Mouse (Mus musculus): ENCODE results near the gene Ppp1r12b. TPM values are rescaled to one million over a fixed set of nuclear protein-coding genes. Genes with fewer than 3 reads are reported as not detected.

Gene Ppp1r12b
- polyA plus RNA-seq, 1 experiment from 2014 or later, result 11.8 TPM

DNA sequence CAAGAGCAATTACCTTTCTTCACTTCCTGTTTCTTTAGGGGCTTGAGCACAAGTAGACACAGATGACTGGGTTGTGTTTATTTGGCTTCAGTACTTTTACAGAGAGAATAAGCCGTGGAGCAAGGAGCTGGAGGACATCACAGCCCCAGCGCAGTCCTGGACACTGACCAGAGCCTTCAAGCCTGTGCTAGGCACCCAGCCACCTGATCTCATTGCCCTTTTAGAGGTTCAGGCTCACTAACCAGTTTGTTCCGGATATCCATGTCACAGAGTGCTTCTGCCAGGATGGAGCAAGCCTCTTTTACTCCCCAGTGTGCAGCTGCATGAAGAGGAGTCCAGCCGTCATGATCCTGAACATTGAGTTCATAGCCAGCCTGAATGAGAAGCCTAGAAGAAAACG lies 63.8 kb downstream of the Ppp1r12b start:
- H3K27ac ChIP-seq (replicated peaks; ENCODE audit: low read depth, low read length), result no peak overlapping the region
- peaks cover 39% of the 10 kb centered on the region for H3K36me3 ChIP-seq (ENCODE audit: control insufficient read depth, insufficient read depth, low read length)
- H3K4me2 ChIP-seq (ENCODE audit: low read depth, low read length), result no peak overlapping the region
- no peak for ATAC-seq (ENCODE audit: low read depth)
- no peak overlapping the region for H3K9ac ChIP-seq (ENCODE audit: low read depth, low read length)
- H3K4me3 ChIP-seq (ENCODE audit: low read depth, low read length), result no peak overlapping the region
- WGBS, result 75% methylated on average over 5 of the region's 5 CpGs
- H3K9me3 ChIP-seq (ENCODE audit: control insufficient read depth, low read length), result no peaks in the 10 kb centered on the region
- H3K27me3 ChIP-seq (replicated peaks; ENCODE audit: control insufficient read depth, insufficient read depth, low read length), result no peaks in the 10 kb centered on the region
- H3K4me1 ChIP-seq (ENCODE audit: control insufficient read depth, insufficient read depth, low read length), result no peaks in the 10 kb centered on the region
- no peak for DNase-seq (ENCODE audit: low spot score)

DNA sequence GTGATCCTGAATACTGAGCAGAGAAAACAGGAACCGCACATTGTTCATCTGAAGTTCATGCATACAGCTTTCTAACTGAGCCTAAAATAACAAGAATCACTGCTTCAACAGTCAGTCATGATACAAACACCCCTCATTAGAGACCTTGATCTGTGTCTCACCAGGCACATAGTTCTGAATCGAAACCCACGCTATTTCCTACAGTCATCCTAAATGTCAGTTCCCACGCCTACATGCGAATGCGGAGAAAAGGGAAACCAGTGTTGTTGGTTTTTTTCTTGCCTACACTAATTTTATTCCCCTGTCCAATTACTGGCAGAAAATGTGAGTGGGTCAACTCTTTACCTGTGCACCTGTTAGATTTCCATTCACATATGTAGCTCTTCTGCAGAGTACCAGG lies 66.1 kb downstream of the Ppp1r12b start:
- Histone ChIP-seq H3K27ac (replicated peaks; ENCODE audit: low read depth, low read length) (no peak overlapping the region), H3K9ac (ENCODE audit: low read depth, low read length) (no peak overlapping the region), H3K36me3 (ENCODE audit: control insufficient read depth, insufficient read depth, low read length) (peaks cover 37% of the 10 kb centered on the region; the same call in 1 of the 2 replicates), H3K9me3 (ENCODE audit: control insufficient read depth, low read length) (no peaks in the 10 kb centered on the region), H3K27me3 (replicated peaks; ENCODE audit: control insufficient read depth, insufficient read depth, low read length) (no peaks in the 10 kb centered on the region), H3K4me2 (ENCODE audit: low read depth, low read length) (no peak overlapping the region), H3K4me3 (ENCODE audit: low read depth, low read length) (no peak overlapping the region), H3K4me1 (ENCODE audit: control insufficient read depth, insufficient read depth, low read length) (no peaks in the 10 kb centered on the region)
- no peak for ATAC-seq (ENCODE audit: low read depth)
- WGBS, result 93% methylated on average over 6 of the region's 6 CpGs
- DNase-seq (ENCODE audit: low spot score), result no peak

DNA sequence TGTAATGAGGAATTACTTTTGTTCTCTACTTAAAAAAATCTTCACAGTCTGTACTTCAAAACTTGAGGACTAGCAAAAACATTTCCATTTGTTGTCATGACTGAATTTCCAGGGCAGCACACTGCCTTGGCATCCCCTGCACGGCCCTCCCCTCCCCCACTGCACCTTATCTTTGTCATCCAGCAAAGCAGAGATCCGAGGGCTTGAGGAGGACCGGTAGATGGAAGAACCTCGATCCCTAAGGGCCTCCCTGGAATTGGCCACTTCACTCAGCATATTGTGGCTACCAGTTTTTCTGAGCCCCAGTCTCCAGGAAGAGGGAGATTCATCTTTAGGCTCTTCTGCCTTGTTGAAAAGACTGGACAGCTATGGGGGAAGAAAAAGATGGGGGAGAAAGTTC lies 79.9 kb downstream of the Ppp1r12b start:
- Histone ChIP-seq H3K9me3 (ENCODE audit: control insufficient read depth, low read length) (no peaks in the 10 kb centered on the region), H3K27me3 (replicated peaks; ENCODE audit: control insufficient read depth, insufficient read depth, low read length) (no peaks in the 10 kb centered on the region), H3K4me3 (ENCODE audit: low read depth, low read length) (no peak overlapping the region), H3K9ac (ENCODE audit: low read depth, low read length) (no peak overlapping the region), H3K4me2 (ENCODE audit: low read depth, low read length) (no peak overlapping the region), H3K27ac (replicated peaks; ENCODE audit: low read depth, low read length) (no peak overlapping the region), H3K4me1 (ENCODE audit: control insufficient read depth, insufficient read depth, low read length) (no peaks in the 10 kb centered on the region), H3K36me3 (ENCODE audit: control insufficient read depth, insufficient read depth, low read length) (peaks cover 45% of the 10 kb centered on the region)
- ATAC-seq (ENCODE audit: low read depth), result no peak
- no peak for DNase-seq (ENCODE audit: low spot score)
- WGBS, result 37% methylated on average over 4 of the region's 4 CpGs

DNA sequence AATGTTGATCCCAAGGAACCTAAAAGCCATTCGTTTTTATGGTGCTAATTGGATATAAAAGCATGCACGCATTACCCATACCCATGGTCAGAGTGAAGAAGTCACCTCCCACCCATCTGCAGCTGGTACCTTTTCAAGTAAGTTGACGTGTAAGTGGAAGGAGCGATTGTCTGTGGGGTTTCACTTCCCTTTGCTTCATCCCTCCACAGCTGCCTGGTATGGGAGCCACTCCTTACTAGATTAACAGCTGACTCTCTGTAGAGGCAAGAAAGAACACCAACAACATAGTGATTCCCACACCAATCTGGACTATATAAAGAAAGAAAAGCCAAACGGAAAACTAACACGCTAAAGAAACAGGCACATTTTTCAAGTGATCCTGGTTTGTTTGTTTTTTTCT lies 83.1 kb downstream of the Ppp1r12b start:
- no peak for DNase-seq (ENCODE audit: low spot score)
- Histone ChIP-seq H3K4me2 (ENCODE audit: low read depth, low read length) (no peak overlapping the region), H3K9ac (ENCODE audit: low read depth, low read length) (no peak overlapping the region), H3K4me3 (ENCODE audit: low read depth, low read length) (no peak overlapping the region), H3K27me3 (replicated peaks; ENCODE audit: control insufficient read depth, insufficient read depth, low read length) (no peaks in the 10 kb centered on the region), H3K27ac (replicated peaks; ENCODE audit: low read depth, low read length) (no peak overlapping the region), H3K9me3 (ENCODE audit: control insufficient read depth, low read length) (no peaks in the 10 kb centered on the region), H3K4me1 (ENCODE audit: control insufficient read depth, insufficient read depth, low read length) (no peaks in the 10 kb centered on the region), H3K36me3 (ENCODE audit: control insufficient read depth, insufficient read depth, low read length) (peaks cover 47% of the 10 kb centered on the region)
- 84% methylated on average over 6 of the region's 6 CpGs for WGBS
- no peak for ATAC-seq (ENCODE audit: low read depth)

DNA sequence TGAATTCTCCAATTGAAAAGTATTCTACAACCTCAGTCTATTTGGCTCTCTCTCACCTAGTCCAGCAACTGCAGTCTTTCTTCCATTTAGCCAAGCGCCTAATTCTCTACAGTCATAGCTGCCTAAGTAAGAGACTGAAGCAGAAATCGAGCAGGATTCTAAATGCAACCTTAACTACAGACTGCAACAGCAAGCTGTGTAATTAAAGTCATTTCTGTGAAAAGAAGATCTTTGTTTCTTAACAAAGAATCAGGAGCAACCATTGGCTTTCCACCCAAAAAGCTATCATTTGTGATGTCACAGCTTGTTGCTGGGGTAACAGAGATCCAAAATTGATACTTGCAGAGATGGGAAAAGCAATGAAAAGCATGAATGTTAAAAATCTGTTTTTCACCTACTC lies 89.3 kb downstream of the Ppp1r12b start:
- no peak for ATAC-seq (ENCODE audit: low read depth)
- no peaks in the 10 kb centered on the region for H3K9me3 ChIP-seq (ENCODE audit: control insufficient read depth, low read length)
- H3K27me3 ChIP-seq (replicated peaks; ENCODE audit: control insufficient read depth, insufficient read depth, low read length), result no peaks in the 10 kb centered on the region
- peaks cover 25% of the 10 kb centered on the region for H3K36me3 ChIP-seq (ENCODE audit: control insufficient read depth, insufficient read depth, low read length)
- WGBS, result 87% methylated on average over 2 of the region's 2 CpGs
- H3K9ac ChIP-seq (ENCODE audit: low read depth, low read length), result no peak overlapping the region
- H3K4me1 ChIP-seq (ENCODE audit: control insufficient read depth, insufficient read depth, low read length), result no peaks in the 10 kb centered on the region
- no peak overlapping the region for H3K27ac ChIP-seq (replicated peaks; ENCODE audit: low read depth, low read length)
- H3K4me2 ChIP-seq (ENCODE audit: low read depth, low read length), result no peak overlapping the region
- no peak for DNase-seq (ENCODE audit: low spot score)
- no peak overlapping the region for H3K4me3 ChIP-seq (ENCODE audit: low read depth, low read length)

DNA sequence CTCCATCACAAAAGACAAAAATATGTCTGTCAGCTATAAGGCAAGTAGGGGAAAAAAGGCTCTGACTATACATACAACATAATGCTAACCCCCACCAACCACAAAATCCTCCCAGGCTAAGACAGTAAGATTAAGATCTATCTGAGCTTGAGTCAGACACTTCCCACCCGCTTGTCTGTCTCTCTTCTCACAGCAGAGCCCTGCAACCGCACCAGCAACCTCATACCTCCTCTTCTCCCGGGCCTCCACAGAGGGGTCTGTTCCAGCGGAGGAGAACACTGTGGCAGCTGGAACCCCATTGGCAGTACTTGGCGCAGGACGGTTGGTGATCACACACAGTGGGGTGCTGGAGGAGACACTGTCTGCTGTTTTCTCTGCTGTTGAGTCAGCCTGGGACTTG lies 90.2 kb downstream of the Ppp1r12b start:
- Histone ChIP-seq H3K4me2 (ENCODE audit: low read depth, low read length) (no peak overlapping the region), H3K4me1 (ENCODE audit: control insufficient read depth, insufficient read depth, low read length) (peaks cover 2% of the 10 kb centered on the region; the same call in 1 of the 2 replicates), H3K9ac (ENCODE audit: low read depth, low read length) (no peak overlapping the region), H3K9me3 (ENCODE audit: control insufficient read depth, low read length) (no peaks in the 10 kb centered on the region), H3K36me3 (ENCODE audit: control insufficient read depth, insufficient read depth, low read length) (peaks cover 18% of the 10 kb centered on the region; the same call in 1 of the 2 replicates), H3K4me3 (ENCODE audit: low read depth, low read length) (no peak overlapping the region), H3K27me3 (replicated peaks; ENCODE audit: control insufficient read depth, insufficient read depth, low read length) (no peaks in the 10 kb centered on the region), H3K27ac (replicated peaks; ENCODE audit: low read depth, low read length) (no peak overlapping the region)
- WGBS, result 48% methylated on average over 6 of the region's 6 CpGs
- no peak for ATAC-seq (ENCODE audit: low read depth)
- peak; percentile 16 for DNase-seq (ENCODE audit: low spot score)

DNA sequence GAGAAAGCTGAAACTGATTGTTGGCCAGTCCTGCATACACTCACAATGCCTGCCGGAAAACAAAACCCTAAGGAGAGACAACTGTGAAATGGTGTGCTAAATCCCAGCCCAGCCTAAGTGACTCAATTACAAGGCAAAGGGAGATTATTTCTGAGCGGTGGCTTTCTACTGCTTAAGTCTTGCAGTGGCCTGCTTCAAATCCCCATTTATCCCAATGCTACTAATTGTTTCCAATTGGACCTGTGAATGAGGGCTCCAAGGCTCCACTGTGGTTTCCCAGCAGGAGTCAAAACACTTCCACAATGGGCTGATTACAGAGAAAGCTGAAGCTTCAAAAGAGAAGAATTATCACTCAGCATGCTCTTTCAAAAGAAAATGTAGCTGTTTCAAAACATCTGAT lies 95.2 kb downstream of the Ppp1r12b start:
- H3K4me2 ChIP-seq (ENCODE audit: low read depth, low read length), result no peak overlapping the region
- 39% methylated on average over 2 of the region's 2 CpGs for WGBS
- H3K4me1 ChIP-seq (ENCODE audit: control insufficient read depth, insufficient read depth, low read length), result peaks cover 2% of the 10 kb centered on the region; the same call in 1 of the 2 replicates
- H3K4me3 ChIP-seq (ENCODE audit: low read depth, low read length), result no peak overlapping the region
- DNase-seq (ENCODE audit: low spot score) (peak; percentile 57), ATAC-seq (ENCODE audit: low read depth) (peak; percentile 60; the same call in 1 of the 2 replicates)
- peaks cover 8% of the 10 kb centered on the region; the same call in 1 of the 2 replicates for H3K36me3 ChIP-seq (ENCODE audit: control insufficient read depth, insufficient read depth, low read length)
- no peaks in the 10 kb centered on the region for H3K27me3 ChIP-seq (replicated peaks; ENCODE audit: control insufficient read depth, insufficient read depth, low read length)
- no peaks in the 10 kb centered on the region for H3K9me3 ChIP-seq (ENCODE audit: control insufficient read depth, low read length)
- no peak overlapping the region for H3K9ac ChIP-seq (ENCODE audit: low read depth, low read length)
- no peak overlapping the region for H3K27ac ChIP-seq (replicated peaks; ENCODE audit: low read depth, low read length)

DNA sequence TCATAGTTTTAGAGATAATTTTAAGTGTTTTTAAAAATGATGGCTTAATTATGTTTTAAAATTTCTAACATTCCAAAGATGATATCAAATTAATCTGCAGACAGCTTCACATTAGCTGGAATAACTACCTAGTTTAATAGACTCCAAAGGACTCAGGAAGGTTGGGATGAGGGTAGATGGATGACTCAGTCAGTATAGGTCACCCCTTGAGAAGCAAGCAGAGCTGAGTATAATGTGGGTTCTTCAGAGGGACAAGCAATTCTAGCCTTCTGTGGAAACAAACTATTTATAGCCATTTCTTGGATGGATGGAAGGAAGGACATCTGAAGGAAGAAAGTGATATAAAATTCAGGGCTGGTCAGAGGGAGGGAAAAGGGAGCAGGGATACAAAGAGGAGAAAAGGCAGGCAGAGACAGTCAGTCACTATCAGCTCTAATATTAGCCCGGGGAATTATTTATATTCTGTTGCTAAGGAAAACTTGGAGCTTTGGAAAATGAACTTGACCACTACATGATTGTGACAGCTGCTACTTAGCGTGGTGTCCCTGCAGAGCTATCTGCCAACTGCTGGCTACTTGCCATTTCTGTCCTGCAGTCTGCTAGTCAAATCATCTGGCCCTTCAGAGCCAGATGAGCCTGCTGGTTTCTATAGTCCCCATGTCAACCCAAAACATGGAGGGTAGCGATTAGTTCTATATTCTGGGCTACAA lies 97.2 kb downstream of the Ppp1r12b start:
- H3K27ac ChIP-seq (replicated peaks; ENCODE audit: low read depth, low read length), result no peak overlapping the region
- peaks cover 2% of the 10 kb centered on the region; the same call in 1 of the 2 replicates for H3K4me1 ChIP-seq (ENCODE audit: control insufficient read depth, insufficient read depth, low read length)
- H3K9me3 ChIP-seq (ENCODE audit: control insufficient read depth, low read length), result no peaks in the 10 kb centered on the region
- 0 out of 2 replicates have a peak, but pooled peaks cover 5% of the 10 kb centered on the region for H3K36me3 ChIP-seq (ENCODE audit: control insufficient read depth, insufficient read depth, low read length)
- DNase-seq (ENCODE audit: low spot score) (peak; percentile 70), ATAC-seq (ENCODE audit: low read depth) (no peak)
- H3K27me3 ChIP-seq (replicated peaks; ENCODE audit: control insufficient read depth, insufficient read depth, low read length), result no peaks in the 10 kb centered on the region
- H3K4me2 ChIP-seq (ENCODE audit: low read depth, low read length), result no peak overlapping the region
- no peak overlapping the region for H3K9ac ChIP-seq (ENCODE audit: low read depth, low read length)
- H3K4me3 ChIP-seq (ENCODE audit: low read depth, low read length), result no peak overlapping the region
- 69% methylated on average over 3 of the region's 3 CpGs for WGBS
